Mouse (Mus musculus) kidney, adult 18-20 months (tissue): Measurements from ENCODE around the gene Gstm7.
"Not testable (repeated sequence)": the region's sequence is repeated elsewhere in the genome, so short reads cannot be mapped to it uniquely, and the experiment has no call there.

Source experiments
- DNase-seq: peaks from one replicate; pipeline ENCODE4 v3.0.0; 2021

Gene Gstm7

DNA sequence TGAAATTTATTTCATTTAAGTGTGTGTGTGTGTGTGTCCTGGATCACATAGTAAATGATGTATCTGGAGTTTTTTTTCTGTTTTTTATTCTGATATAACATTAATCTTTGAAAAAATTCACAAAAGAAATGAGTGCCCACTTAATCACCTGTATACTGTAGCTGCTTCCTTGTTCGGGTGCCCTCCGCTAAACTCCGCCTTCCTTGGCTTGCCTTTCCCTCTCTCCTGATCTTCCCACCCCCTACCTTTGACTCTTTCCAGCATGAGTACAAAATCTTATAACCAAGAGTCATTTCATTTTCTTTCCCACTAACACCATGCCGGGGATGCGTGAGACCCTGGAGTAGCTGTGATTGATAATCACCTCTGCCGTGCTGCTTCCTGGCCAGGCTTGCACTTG, 511 bp upstream of the Gstm7 start:
- peak; percentile 51 for DNase-seq

DNA sequence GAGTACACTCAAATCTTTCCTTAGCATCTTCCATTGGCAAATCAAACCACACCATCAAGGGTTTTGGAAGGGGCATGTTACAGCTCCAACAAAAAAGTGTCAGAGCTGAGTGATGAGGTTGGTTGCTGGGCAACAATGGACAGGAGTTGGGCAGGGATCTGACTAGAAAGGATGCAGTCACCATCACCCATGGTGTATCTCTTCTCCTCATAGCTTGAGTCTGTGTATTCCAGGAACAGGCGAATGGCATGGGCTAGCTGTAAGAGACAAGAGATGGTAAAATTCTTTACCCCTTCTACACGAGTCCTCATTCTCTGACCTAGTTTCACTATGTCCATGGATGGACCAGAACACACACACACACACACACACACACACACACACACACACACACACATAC, 483 bp downstream of the Gstm7 start:
- DNase-seq = no peak

DNA sequence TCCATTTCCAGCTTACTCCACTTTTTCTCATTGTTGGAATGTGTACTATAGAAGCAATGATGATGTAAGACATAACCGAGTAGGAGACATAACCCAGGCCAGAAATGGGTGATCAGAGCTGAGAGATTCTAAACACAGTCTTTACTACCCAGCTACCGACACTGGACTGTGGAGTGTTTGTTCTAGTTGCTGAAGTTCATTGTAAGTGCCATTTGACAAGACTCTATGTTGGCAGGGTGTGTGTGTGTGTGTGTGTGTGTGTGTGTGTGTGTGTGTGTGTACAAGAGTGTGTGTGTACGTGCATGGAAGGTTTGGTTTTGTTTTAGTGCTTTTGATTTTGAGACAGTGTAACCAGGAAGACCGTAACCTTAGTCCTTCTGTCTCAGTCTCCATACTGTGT, 1.9 kb downstream of the Gstm7 start:
- DNase-seq = no peak

DNA sequence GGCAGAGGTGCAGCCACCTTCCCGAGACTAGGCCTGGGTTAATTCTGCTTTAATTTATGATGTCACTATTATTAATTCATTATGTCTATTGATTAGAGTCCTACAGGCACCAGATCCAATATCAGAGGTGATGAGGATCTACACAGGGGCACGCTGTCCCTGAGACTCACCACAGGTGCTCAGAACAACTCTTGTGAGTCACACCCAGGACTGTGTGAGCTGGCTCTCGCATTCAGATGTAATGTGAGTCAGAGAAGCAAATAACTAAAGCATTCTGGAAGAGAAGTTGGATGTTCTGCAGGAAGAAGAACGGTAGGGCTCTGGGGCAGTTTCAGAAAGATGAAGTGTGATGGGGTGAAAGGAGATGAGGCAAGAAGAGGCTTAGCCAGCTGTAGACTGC, 2.4 kb downstream of the Gstm7 start:
- DNase-seq = no peak

DNA sequence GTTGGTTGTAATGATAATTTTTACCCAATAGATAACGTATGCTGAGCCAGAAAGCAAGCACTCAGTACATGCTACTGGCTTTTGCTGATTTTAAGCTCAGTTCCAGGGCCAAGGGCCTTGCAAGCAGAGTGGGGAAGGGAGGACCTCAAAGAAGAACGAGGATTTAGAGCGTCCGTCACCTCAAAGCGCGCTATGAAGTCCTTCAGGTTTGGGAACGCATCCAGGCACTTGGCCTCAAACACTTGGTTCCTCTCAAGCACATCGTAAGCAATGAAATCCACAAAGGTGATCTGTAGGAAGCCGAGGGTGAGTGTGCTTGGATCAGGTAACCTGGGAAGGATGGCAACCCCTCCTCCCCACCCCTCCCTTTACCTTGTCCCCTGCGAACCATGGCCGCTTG, 2.9 kb downstream of the Gstm7 start:
- DNase-seq = no peak

DNA sequence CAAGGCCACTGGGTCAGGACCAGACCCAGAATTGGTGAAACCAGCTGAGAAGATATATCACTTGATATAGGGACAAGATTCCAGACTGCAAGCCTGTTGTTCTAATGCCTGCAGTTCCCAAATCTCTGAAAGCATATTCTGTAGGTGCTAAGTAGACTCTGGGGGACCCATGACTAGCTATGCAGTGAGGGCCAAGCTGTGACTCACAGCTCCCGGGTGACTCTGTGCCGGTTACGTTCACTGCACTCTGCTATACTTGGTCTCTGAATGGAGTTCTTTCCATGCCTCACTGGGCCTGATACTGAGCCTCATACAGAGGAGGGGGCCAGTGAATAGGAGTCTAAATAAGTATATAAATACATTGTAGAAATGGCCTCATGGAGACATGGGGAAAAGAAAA, 3.8 kb downstream of the Gstm7 start:
- no peak for DNase-seq

DNA sequence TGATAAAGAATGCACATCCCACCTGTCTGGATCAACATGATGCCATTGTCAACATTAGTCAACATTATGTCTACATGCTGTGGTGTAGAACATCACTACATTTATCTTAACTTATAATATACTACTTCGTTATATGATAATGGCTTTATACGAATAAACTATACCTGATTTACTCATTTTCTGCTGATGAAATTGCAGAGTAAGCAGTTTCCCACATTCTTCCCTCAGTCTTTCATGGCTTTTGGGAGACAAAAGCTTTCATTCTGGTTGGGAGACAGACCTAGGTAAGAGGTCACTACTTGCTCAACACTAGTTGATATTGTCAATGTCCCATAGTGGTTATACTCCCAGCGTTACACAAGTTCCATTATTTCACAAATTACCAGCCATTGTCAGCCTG, 6.3 kb downstream of the Gstm7 start:
- DNase-seq = no peak

DNA sequence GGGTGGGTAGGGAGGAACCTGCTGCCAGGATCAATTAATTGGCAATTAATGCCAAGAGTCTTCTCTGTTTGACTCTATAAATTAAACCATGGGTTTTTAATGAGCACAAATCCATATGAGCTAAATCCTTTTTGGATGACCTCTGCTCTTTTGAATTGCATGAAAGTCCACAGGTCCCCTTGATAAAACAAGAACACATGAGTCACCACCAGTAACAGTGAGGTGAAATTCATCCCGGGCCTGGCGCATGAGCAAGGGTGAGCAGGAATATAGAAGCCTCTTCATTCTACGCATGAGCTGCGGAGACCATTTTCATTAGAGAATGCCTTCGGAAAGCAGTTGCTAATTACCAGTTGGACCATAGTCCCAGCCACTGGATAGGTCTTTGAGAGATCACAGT, 11.3 kb downstream of the Gstm7 start:
- DNase-seq = no peak

DNA sequence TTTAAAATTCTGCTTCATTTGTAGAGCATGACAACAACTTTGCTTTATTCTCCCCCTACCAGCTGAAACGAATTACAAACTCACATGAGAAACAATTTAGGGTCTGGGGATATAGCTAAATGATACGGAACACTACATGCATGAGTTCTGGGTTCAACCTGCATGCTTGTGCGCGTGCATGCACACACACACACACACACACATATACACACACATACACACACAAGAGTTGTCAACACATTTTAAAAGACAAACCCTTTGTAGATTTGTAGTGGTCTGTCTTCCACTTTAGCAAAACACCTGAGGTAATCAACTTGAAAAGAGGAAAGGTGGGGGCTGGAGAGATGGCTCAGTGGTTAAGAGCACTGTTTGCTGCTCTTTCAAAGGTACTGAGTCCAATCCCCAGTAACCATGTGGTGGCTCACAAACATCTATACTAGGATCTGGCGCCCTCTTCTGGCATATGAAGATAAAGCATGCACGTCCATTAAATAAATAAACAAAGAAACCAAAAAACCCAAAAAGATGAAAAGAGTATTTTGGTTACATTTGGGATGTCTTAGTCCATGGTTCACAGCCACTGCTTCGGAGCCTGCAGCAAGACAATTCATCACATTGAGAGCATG, 13.7 kb downstream of the Gstm7 start:
- peak; percentile 69 for DNase-seq

DNA sequence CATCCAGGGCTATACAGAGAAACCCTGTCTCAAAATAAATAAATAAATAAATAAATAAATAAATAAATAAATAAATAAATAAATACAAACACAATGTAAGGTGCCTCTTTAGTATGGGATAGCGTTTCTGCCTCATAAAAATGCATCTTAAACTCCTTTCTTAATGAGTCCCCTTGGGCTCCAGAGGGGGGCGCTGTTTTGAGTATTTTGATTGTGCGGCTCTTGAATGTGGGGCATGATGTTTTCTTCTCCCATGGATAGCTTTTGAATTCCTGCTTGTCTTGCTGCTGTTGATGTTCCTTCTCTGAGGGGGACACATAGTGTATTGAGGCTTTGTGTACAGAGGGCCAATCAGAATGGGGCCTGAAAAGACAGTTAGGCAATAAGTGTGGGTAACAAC, 14.5 kb downstream of the Gstm7 start:
- no peak for DNase-seq

DNA sequence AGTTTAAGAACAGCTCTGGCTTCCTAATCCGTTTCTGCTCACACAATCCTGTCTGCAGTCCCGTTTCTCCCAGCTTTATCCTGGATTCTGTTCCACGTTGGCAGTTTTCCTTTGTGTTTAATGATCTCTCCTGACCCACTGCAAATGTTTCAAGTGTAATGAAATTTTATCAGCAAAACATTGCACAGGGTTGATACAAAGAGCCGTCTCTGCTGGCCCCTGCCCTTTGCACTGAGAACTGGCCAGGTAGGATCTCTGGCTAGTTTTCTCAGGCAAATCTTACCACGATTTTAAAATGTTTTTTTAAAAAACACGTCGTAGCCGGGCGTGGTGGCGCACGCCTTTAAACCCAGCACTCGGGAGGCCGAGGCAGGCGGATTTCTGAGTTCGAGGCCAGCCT, 14.9 kb downstream of the Gstm7 start:
- DNase-seq = no peak

DNA sequence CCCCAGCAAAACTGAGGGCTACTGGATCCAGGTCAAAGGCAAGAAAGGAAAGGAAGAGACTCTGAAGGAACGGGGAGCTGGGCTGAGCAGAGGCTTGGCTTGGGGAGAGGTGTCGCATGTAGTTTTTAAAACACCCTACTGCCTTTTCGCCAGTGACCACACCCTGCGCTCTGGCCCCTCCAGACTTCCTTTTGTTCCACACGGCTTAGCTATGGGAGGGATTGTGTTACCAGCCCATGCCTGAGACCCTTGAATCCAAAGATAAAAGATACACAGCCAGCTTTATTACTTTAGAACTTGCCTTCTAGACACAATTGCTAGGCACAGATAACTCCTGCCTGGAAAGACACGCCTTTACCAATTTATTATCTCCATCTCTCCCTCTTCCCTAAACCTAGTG, 25.7 kb downstream of the Gstm7 start:
- DNase-seq = no peak

DNA sequence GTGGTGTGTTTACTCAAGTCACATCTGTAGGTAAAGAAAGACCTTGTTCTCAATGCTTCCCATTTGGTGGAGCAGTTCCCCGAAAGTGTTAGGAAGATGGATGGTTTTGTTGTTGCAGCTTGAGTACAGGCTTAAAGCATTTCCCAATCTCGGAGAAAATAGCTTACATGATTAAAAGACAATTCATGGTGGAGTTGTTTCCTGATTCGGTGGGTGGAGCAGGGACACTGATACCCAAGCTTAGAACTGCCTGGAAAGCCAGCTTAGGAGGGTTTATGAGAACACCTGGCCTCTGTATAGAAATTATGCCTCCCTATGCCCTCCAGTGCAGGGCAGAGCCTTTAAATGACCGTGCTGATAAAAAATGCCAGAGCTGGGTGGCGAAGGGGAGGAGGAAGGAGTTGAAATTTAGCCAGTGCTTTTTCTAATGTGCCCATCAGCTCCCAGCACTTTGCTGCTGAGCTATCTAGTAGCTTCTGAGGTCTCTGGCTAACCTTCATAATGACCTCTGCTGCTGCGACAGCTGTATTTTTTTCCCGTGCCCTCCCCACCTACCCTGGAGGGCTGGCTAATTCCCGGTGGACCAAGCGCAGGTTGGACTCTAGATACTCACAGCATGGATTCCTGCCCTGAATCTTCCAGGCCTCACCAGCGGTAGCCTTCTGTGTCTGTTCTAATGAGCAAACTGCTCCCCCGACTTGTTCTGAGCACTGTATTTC, 30.5 kb downstream of the Gstm7 start:
- DNase-seq = peak; percentile 32

DNA sequence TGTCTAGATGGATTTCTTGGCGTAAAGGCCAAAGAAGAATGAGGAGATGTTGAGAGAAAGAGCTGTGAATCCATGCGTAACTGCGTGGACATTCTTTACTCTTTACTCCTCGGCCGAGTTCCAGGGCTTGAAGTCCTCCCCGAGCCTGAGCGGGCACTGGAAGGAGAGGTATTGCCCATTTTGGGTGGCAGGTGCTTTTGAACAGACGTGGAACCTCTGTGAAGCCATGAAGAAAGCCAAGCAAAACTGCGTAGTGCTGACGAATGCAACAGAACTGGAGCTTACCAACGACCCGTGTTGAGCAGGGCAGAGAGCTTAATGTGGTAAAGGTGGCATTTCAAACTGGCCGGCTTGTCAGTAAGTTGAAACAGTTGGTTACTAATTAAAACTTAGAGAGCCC, 32.9 kb downstream of the Gstm7 start:
- DNase-seq = peak; percentile 68

DNA sequence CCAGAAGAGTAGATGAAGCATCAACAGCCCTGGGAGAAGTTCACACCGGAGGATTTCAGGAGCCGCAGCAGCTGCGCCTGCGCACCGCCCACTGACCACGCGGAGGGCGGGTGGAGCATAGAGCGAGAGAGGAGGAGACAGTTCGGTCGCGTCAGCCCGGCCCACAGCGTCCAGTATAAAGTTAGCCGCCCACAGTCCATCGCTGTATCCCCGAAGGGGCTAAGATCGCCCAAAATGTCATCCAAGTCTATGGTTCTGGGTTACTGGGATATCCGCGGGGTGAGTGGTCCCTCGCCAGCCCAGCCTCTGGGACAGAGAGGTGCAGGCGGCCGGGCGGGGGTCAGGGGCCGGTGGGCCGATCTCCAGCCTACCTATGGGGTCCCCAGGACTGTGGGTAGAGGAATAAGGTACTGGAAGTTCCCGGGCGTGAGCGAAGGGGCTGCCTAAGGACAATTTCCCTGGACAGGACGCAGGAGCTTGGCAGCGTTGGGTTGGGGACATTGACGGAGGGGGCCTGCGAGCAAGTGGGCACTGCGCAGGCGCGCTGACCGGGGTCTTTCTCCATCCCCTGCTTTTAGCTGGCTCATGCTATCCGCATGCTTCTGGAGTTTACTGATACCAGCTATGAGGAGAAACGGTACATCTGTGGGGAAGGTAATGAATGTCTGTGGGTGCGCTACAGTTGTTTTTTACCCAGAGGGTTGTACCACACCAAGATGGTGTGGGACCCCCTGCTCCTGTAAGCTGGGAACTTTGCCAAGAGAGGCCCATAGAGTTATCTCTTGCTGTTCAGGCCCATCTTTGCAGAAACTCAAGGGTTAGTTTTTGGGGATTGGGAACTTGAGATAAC, 35.7 kb downstream of the Gstm7 start, which contains the start of gene Gstm5:
Gene Gstm5, plus strand, starts transcription at position 102 of the 850 bp plus-strand sequence.
- peak; percentile 83 for DNase-seq

DNA sequence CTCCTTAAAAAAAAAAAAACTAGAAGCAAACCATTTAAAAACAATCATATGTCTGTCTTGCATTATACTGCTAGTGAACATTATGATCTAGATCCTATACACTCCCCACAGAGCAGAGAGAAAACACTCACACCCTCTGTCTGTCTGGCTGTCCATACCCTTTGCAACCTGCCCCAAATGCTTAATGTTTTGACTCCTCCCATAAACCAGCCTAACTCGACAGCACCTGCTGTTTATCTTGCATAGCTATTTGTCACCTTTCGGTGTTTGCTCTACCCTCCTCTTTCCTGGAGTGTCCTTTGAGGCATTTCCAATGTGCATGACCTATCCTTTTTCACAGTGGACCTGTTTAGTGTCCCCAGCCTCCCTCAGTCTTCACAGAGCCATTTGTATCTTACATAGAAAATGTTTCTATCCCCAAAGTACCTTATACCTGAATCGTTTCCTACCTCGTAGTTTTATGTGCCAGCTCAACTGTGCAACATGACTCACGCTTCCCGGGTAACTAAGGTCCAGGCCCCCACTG, 36.4 kb downstream of the Gstm7 start:
- DNase-seq = no peak

DNA sequence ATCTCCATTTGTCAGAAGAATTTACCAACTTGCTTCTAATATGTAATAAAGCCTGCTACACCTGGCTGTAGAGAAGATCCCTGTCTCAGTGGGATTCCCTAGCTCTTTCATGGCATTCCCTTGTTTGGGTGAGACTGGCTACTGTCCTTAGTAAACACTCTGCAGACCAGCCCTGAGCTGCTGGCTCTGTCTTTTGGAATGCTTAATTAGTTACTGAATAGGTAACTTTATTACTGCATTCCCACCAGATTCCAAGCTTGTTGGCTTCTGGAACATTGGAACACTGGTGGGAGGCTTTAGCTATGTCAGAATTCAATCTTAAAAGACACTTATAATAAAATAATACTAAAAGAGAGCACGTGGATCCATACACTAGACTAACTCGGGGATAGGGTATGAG, 42.4 kb downstream of the Gstm7 start:
- not testable (repeated sequence) for DNase-seq

DNA sequence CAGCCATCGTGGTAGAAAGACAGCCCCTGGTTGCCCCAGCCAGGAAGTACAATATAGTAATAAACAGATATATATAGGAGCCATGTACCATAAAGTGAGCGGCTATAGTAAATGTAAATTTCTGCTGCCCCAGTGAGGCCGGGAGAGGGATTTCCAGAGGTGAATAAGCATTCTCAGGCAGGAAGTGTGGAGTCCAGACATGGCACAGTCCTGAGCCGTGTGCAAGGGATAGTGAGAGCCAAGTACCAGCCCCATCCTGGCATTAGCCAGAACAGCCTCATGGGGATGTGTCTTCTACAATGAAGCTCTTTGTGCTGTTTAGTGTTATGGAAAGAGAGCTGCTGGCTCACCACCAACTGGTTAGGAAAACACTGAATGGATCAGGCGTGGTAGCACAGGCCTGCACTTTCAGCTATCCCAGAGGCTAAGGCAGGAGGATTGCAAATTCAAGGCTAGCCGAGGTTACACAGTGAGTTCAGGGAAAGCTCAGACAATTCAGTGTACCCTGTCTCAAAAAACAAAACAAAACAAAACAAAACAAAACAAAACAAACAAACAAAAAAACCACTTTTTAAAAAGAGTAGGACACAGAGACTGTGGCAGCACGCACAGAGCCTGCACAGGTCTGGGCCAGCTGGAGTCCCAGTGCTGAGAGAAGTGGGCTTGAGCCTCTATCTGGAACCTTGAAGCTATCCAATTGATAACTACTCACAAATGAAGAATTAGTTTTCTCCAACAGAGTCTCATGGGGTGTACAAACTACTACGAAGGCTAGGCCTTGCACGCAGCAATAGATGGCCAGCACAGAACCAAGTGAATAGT, 43.7 kb downstream of the Gstm7 start:
- DNase-seq = no peak

DNA sequence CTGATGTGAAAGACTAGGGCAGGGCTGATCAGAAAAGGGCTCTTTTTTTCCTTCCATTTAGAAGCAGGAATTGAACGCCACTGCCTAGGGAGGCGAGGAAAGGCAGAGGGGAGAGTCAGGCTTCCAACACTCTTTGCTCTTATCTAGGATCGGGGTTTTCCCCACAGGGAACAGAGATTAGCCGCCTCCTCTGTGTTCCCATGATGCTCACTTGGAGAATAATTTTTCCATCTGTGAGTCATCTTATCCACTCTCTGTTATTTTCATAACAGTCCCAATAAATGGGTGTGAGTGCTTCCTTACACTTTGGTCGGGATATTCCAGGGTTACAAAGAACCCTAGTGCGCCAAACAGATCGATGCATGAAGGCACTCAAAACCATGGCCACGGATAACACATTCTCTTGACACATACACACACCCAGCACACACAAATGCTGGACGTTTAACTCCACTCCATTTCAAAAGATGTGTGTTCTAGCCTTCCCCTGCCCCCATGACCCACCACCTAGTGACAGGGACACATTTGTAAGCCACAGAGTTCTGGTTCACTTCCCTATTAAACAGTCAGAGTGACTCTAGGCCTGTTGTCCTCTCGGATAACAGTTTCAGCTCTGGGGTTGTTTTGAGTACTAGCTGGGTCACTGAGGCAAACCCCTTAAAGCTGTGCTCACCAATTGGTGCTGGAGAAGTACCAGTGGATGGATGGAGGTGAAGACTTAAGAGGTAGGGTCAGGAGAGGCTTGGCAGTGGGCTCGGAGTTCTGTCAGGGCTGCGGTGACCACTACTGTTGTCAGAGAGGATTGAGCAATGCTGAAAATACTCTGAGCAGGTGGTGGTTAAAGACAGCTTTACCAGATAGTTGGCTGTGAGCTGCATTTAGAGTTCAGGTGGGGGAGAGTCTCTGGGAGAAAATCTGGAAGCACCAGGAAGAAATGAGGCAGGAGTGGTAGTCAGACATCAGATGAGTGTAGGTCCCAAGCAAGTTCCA, 53.6 kb downstream of the Gstm7 start:
- no peak for DNase-seq

DNA sequence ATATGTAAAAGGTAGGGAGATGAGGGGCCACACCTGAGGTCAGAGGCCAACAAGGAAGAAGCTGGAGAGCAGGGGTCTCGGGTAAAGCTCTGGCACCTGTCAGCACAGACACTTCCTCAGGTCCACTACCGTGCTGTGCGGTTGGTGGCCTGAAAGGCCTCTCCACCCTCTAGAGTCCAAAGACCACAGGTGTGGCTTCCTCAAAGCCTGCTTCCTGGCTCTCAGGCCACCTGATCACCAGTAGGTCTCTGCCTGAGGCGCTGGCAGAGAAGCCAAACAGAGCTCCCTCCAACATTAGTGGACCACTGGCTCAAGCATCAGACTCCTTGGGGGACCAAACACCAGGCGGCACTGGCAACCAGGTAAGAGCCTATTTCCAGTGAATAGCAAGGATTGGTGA, 54.6 kb downstream of the Gstm7 start, which contains the start of gene Eps8l3:
Gene Eps8l3, plus strand, starts transcription at position 225 of the 400 bp plus-strand sequence.
- no peak for DNase-seq
